Mouse (Mus musculus) heart, embryonic 16.5 days (tissue): ENCODE measurements at regions not wholly inside any gene's neighbourhood (a gene's known extent, or its start where the extent isn't known, plus 50 kb on each side); places are given as distances from the start of the nearest gene placed in this dataset.

Source experiments
- ATAC-seq: fragments of 200-750 bp; cut with Nextera tagmentation; replicated peaks from 2 replicates; pipeline ENCODE4 v1.8.0; 2017; ENCODE audit warnings: moderate number of reproducible peaks; ENCODE audit not compliant: insufficient read depth, low FRiP score; ENCODE audit errors: extremely low read depth
- H3K27ac ChIP-seq: fragments of 300-500 bp; sonication (generic); 2 replicates; pipeline ENCODE4 v1.5.1; 2014; ENCODE audit warnings: mild to moderate bottlenecking, low read length, control low read depth, moderate library complexity
- H3K27me3 ChIP-seq: fragments of 300-500 bp; sonication (generic); 2 replicates; pipeline ENCODE4 v1.6.1; 2014; ENCODE audit warnings: low read length, mixed read lengths; ENCODE audit not compliant: control insufficient read depth, insufficient read depth
- H3K36me3 ChIP-seq: fragments of 300-500 bp; sonication (generic); 2 replicates; pipeline ENCODE4 v1.6.1; 2014; ENCODE audit not compliant: control insufficient read depth, insufficient read depth
- H3K4me1 ChIP-seq: fragments of 300-500 bp; sonication (generic); 2 replicates; pipeline ENCODE4 v1.6.1; 2014; ENCODE audit warnings: low read length, mixed read lengths; ENCODE audit not compliant: control insufficient read depth, insufficient read depth
- H3K4me2 ChIP-seq: fragments of 300-500 bp; sonication (generic); 2 replicates; pipeline ENCODE4 v1.6.1; 2014; ENCODE audit warnings: low read depth, mild to moderate bottlenecking, control low read depth, low read length
- H3K4me3 ChIP-seq: fragments of 300-500 bp; sonication (generic); 2 replicates; pipeline ENCODE4 v1.5.1; 2014; ENCODE audit warnings: mild to moderate bottlenecking, control low read depth, low read length
- H3K9ac ChIP-seq: fragments of 300-500 bp; sonication (generic); 2 replicates; pipeline ENCODE4 v1.6.1; 2014; ENCODE audit warnings: low read length, control low read depth
- H3K9me3 ChIP-seq: fragments of 300-500 bp; sonication (generic); replicated peaks from 2 replicates; pipeline ENCODE4 v1.6.1; 2016; ENCODE audit warnings: low read length; ENCODE audit not compliant: control insufficient read depth
- WGBS: fragments of 180-500 bp; shearing (Covaris S2); extraction: QIAGEN DNeasy Blood & Tissue Kit; methylation state at CpG from one replicate; pipeline ENCODE4 v1.1.7; 2014; 5-methylcytosine and 5-hydroxymethylcytosine counted together

DNA sequence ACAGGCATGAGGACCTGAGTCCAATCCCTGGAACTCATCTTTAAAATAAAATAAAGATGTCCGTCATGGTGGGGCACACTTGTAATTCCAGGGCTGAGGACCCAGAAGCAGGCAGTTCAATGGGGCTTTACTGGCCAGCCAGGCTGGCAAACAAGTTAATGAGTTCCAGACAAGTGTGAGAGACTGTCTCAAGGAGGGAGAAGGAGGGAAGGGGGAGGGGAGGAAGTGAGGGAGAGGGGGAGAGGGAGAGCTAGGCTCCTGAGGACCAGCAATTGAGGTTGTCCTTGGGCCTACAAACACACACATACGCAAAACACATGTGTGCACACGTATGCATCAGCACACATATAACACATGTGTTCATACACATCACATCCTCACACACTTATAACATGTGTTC lies 149.2 kb downstream of the Tmem132e start:
- H3K4me3 ChIP-seq = no peak overlapping the region
- H3K4me1 ChIP-seq = no peaks in the 10 kb centered on the region
- 67% methylated on average over 3 of the region's 3 CpGs for WGBS
- no peaks in the 10 kb centered on the region for H3K9me3 ChIP-seq
- no peak overlapping the region for H3K27ac ChIP-seq
- no peak overlapping the region for H3K4me2 ChIP-seq
- no peaks in the 10 kb centered on the region for H3K36me3 ChIP-seq
- H3K9ac ChIP-seq = no peak overlapping the region
- no peaks in the 10 kb centered on the region for H3K27me3 ChIP-seq
- no peak for ATAC-seq

DNA sequence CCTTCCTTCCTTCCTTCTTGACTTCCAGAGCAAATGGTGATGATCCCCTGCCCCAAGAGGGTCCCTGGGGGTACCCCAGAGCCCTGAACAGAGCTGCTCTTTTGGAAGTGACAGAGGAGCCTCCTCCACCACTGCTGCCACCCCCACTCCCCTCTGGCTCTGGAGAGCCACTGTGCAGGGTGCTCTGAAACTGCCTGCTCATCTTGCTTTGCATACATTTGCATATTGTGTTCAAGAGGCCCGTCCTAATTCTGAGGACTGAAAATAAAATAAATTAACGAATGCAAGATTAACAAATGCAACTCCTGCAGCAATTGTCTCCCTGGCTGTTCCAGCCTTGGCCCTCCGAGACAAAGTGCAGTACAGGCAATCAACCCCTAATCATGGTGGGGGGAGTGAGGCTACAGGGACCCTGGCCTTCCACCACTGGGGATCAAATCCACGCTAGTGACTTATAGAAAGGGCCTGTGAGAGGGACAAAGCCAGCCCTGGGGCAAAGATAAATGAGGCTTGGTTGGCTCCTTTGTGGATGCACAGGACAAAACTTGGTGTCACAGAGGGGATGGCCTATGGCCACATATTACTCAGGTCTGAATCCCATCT lies 134.6 kb downstream of the Tmem132e start:
- 40% methylated on average over 4 of the region's 4 CpGs for WGBS
- no peak overlapping the region for H3K27ac ChIP-seq
- no peak for ATAC-seq
- no peak overlapping the region for H3K9ac ChIP-seq
- no peaks in the 10 kb centered on the region for H3K36me3 ChIP-seq
- H3K4me3 ChIP-seq = no peak overlapping the region
- H3K27me3 ChIP-seq = peaks cover 5% of the 10 kb centered on the region
- no peaks in the 10 kb centered on the region for H3K9me3 ChIP-seq
- no peak overlapping the region for H3K4me2 ChIP-seq
- H3K4me1 ChIP-seq = peaks cover 4% of the 10 kb centered on the region; the same call in 1 of the 2 replicates

DNA sequence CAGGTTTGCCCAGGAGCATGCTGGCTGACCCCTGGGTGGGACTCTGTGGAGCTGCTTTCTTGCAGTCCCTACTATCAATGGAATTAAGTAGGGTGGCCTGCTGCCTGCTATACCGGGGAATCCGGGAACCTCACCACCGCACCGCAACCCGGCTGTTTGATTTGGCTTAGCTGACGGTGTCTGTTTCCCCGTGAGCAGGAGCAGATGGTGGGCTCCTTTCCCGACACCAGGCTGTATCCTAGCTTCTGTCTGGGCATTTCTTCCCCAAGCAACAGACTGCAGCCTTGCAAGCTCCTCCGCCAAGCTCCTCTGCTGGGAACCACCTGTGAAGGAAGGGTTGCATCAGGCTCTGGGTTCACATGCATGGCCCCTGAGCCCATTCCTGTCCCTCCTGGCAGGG lies 132.7 kb downstream of the Tmem132e start:
- Histone ChIP-seq H3K4me3 (no peak overlapping the region), H3K27me3 (peaks cover 5% of the 10 kb centered on the region), H3K4me2 (no peak overlapping the region), H3K9ac (no peak overlapping the region), H3K9me3 (no peaks in the 10 kb centered on the region), H3K36me3 (no peaks in the 10 kb centered on the region), H3K27ac (no peak overlapping the region), H3K4me1 (peaks cover 4% of the 10 kb centered on the region; the same call in 1 of the 2 replicates)
- no peak for ATAC-seq
- WGBS = 46% methylated on average over 9 of the region's 9 CpGs

DNA sequence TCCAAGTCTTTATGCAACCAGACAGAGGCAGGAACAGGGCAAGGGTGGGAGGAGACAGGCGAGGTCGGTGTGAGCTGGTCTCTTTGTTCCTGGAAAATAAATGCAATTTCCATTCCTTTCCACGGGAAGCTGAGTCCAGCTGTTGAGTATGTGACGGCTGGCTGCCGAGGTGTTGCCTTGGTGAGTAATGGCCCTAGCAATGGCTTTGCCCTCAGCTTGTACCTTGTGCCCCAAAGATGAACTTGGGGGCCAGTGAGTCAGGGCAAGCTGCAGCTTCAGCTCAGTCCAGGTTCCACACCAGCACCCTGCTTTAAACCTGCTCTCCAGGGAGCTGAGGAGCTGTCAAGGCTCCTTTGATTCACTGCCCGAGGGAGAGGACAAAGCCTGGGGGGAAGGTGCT lies 130.0 kb downstream of the Tmem132e start:
- peaks cover 5% of the 10 kb centered on the region for H3K27me3 ChIP-seq
- no peak overlapping the region for H3K27ac ChIP-seq
- peaks cover 4% of the 10 kb centered on the region; the same call in 1 of the 2 replicates for H3K4me1 ChIP-seq
- ATAC-seq = no peak
- H3K9ac ChIP-seq = no peak overlapping the region
- no peak overlapping the region for H3K4me2 ChIP-seq
- no peaks in the 10 kb centered on the region for H3K36me3 ChIP-seq
- no peaks in the 10 kb centered on the region for H3K9me3 ChIP-seq
- no peak overlapping the region for H3K4me3 ChIP-seq
- 27% methylated on average over 6 of the region's 6 CpGs for WGBS

DNA sequence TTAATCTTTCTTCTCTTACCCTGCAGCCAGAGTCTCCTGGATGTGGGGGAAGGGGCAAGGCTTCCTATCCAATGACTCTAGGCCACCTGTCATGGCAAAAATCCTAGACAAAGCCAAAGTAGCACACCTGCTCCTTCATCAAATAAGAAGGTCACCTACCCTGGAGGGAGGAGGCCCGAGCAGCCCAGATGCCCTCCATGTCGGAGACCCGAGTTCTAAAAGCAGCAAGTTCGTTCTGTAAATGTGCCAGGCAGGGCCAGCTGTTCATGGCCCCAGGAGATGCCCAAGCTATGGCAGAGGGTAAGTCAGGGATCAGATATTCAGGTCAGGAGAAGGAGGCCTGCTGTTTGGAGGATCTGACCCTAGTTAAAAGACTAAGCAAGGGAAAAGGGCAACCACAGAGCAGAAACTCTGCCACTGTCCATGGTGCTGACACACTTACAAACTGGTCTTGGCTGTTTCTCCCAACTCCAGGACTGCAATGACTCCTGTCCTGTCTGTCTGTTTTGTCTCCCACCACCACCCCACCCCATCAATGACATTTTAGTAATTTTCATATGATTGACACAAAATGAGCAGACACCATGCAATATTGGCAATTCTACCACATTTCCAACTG lies 125.9 kb downstream of the Tmem132e start:
- no peaks in the 10 kb centered on the region for H3K4me1 ChIP-seq
- no peak overlapping the region for H3K4me3 ChIP-seq
- no peaks in the 10 kb centered on the region for H3K9me3 ChIP-seq
- no peaks in the 10 kb centered on the region for H3K27me3 ChIP-seq
- H3K4me2 ChIP-seq = no peak overlapping the region
- WGBS = 88% methylated on average over 4 of the region's 4 CpGs
- no peak overlapping the region for H3K27ac ChIP-seq
- no peak overlapping the region for H3K9ac ChIP-seq
- ATAC-seq = no peak
- no peaks in the 10 kb centered on the region for H3K36me3 ChIP-seq

DNA sequence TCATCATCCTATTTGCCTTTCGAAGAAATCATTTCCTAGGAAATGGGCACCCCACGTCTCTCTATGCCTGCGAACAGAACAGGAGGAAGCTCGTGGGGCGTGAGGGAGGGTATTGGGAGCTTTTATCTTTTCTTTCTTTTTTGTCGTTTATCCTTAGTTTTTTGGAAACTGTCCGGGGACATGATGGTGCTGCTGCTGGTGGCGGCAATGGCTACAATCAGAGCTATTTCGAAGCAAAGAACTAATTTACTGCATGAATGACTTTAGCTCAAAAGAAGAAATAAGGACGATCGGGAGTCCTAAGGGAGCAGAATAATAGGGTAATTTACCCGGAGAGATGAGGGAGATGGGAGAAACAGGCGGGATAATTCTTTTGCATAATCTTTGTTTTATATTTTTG lies 119.9 kb downstream of the Tmem132e start:
- no peak for ATAC-seq
- WGBS = 67% methylated on average over 13 of the region's 13 CpGs
- Histone ChIP-seq H3K36me3 (no peaks in the 10 kb centered on the region), H3K27me3 (no peaks in the 10 kb centered on the region), H3K4me1 (no peaks in the 10 kb centered on the region), H3K4me2 (no peak overlapping the region), H3K27ac (no peak overlapping the region), H3K4me3 (no peak overlapping the region), H3K9me3 (no peaks in the 10 kb centered on the region), H3K9ac (no peak overlapping the region)
